Mouse (Mus musculus) cerebellum, postnatal 10 days (tissue): ENCODE data around the gene Tmem245.

Experiments
- DNase-seq, 2 experiments: peaks; one replicate each; pipeline ENCODE4 v3.0.0; 2021; ENCODE audit warnings: mixed read lengths in 2 of 2

Tmem245 gene

GRCm38 (mm10) chr4:56946641-56947640 lies at the start of gene Tmem245:
Tmem245 (minus strand) TSS chr4:56947437.
- DNase-seq, result peak; percentile 96 to 98

GRCm38 (mm10) chr4:56993331-56993730 lies 46.1 kb upstream of the Tmem245 start:
- peak in 1 of 2 experiments; percentile 6 for DNase-seq

GRCm38 (mm10) chr4:56991951-56992350 lies 44.7 kb upstream of the Tmem245 start:
- DNase-seq, result no peak

GRCm38 (mm10) chr4:56990215-56990584 lies 43.0 kb upstream of the Tmem245 start, which contains the start of gene Frrs1l:
Frrs1l (minus strand) TSS chr4:56990391.
- peak; percentile 79 to 86 for DNase-seq

- DNase-seq, result peak; percentile 74 to 75
These were observed 42.4 kb upstream of the Tmem245 start for GRCm38 (mm10) chr4:56989431-56990214.

GRCm38 (mm10) chr4:56965586-56966179 lies 18.4 kb upstream of the Tmem245 start:
- no peak for DNase-seq

GRCm38 (mm10) chr4:56963687-56964086 lies 16.4 kb upstream of the Tmem245 start:
- peak; percentile 46 to 55 for DNase-seq

- DNase-seq, result no peak
These were observed 14.2 kb upstream of the Tmem245 start for GRCm38 (mm10) chr4:56961320-56961925.

- DNase-seq, result no peak
These were observed 10.3 kb upstream of the Tmem245 start for GRCm38 (mm10) chr4:56957518-56957917.

- DNase-seq, result no peak
These were observed 6.0 kb upstream of the Tmem245 start for GRCm38 (mm10) chr4:56953235-56953634.

- DNase-seq, result no peak
These were observed 4.5 kb upstream of the Tmem245 start for GRCm38 (mm10) chr4:56951701-56952100.

- no peak for DNase-seq
These were observed 2.3 kb upstream of the Tmem245 start for GRCm38 (mm10) chr4:56949494-56949893.

GRCm38 (mm10) chr4:56946180-56946579 lies 1.1 kb downstream of the Tmem245 start:
- no peak for DNase-seq

GRCm38 (mm10) chr4:56944286-56944685 lies 3.0 kb downstream of the Tmem245 start:
- peak; percentile 29 to 31 for DNase-seq

- no peak for DNase-seq
These were observed 4.0 kb downstream of the Tmem245 start for GRCm38 (mm10) chr4:56943258-56943657.

GRCm38 (mm10) chr4:56942567-56942966 lies 4.7 kb downstream of the Tmem245 start:
- DNase-seq, result no peak

- DNase-seq, result no peak
These were observed 5.8 kb downstream of the Tmem245 start for GRCm38 (mm10) chr4:56941481-56941880.

GRCm38 (mm10) chr4:56937136-56937535 lies 10.1 kb downstream of the Tmem245 start:
- peak in 1 of 2 experiments; percentile 9 for DNase-seq

- DNase-seq, result no peak
These were observed 11.9 kb downstream of the Tmem245 start for GRCm38 (mm10) chr4:56935327-56935726.

GRCm38 (mm10) chr4:56933154-56933553 lies 14.1 kb downstream of the Tmem245 start:
- no peak for DNase-seq

GRCm38 (mm10) chr4:56932096-56932495 lies 15.1 kb downstream of the Tmem245 start:
- DNase-seq, result no peak

- no peak for DNase-seq
These were observed 16.9 kb downstream of the Tmem245 start for GRCm38 (mm10) chr4:56930312-56930711.

GRCm38 (mm10) chr4:56926971-56927370 lies 20.3 kb downstream of the Tmem245 start:
- DNase-seq, result no peak
